Mouse (Mus musculus): ENCODE measurements around the gene Odaph. TPM values are rescaled to one million over a fixed set of nuclear protein-coding genes. Genes with fewer than 3 reads are reported as not detected.
A peak's percentile ranks its signal among the peaks of the same experiment; 100 is the strongest.

Gene Odaph
- polyA plus RNA-seq, 1 experiment from 2014 or later = not detected

DNA sequence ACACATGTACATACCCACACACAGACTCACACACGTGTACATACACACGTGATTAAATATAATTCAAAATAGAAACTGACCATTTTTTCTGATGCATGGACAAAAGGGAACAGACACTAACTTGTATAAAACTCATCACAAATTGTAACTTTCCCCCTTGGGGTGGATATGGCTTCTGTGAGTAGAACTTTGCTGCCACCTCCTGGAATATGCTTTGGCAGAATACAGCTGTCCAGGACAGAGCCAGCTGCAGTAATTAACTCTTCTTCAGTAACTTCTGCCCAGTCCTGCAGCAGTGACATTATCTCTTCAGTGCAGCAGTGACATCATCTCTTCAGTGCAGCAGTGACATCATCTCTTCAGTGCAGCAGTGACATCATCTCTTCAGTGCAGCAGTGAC is 15.7 kb downstream of the Odaph start:
- Histone ChIP-seq H3K9me3 (ENCODE audit: control insufficient read depth, low read length) (peaks cover 4% of the 10 kb centered on the region; the same call in 1 of the 2 replicates), H3K27ac (ENCODE audit: low read depth, low read length) (no peak overlapping the region), H3K9ac (ENCODE audit: low read depth, low read length) (no peak overlapping the region), H3K36me3 (ENCODE audit: control insufficient read depth, insufficient read depth, low read length) (no peaks in the 10 kb centered on the region), H3K4me2 (replicated peaks; ENCODE audit: low read depth, low read length) (no peak overlapping the region), H3K4me3 (ENCODE audit: low read length) (no peak overlapping the region), H3K4me1 (ENCODE audit: control insufficient read depth, insufficient read depth, low read length) (no peaks in the 10 kb centered on the region), H3K27me3 (ENCODE audit: control insufficient read depth, insufficient read depth, low read length) (no peaks in the 10 kb centered on the region)
- 67% methylated on average over 2 of the region's 2 CpGs for WGBS
- ATAC-seq (ENCODE audit: low FRiP score, low TSS enrichment) = peak; percentile 84

DNA sequence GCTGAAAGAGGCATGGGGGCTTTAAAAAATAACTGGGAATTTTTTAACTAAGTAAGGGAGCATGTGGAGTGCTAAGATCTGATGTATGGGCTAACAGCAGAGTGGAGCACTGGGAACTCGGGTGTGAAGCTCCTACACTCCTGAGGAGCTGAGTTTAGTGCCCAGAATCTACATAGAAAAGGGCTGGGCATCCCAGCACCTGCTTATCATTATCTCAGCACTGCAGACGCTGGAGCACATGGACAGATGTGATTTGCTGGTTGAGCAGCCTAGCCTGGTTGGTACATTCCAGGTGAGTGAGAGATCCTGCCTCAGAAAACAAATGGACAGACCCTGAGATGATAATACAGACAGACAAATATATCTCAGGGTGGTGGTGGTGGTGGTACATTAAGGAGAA is 22.6 kb downstream of the Odaph start:
- H3K4me3 ChIP-seq (ENCODE audit: low read length) = no peak overlapping the region
- no peaks in the 10 kb centered on the region for H3K4me1 ChIP-seq (ENCODE audit: control insufficient read depth, insufficient read depth, low read length)
- no peak for ATAC-seq (ENCODE audit: low FRiP score, low TSS enrichment)
- no peak overlapping the region for H3K4me2 ChIP-seq (replicated peaks; ENCODE audit: low read depth, low read length)
- no peaks in the 10 kb centered on the region for H3K27me3 ChIP-seq (ENCODE audit: control insufficient read depth, insufficient read depth, low read length)
- H3K9ac ChIP-seq (ENCODE audit: low read depth, low read length) = no peak overlapping the region
- no peak overlapping the region for H3K27ac ChIP-seq (ENCODE audit: low read depth, low read length)
- H3K36me3 ChIP-seq (ENCODE audit: control insufficient read depth, insufficient read depth, low read length) = no peaks in the 10 kb centered on the region
- no peaks in the 10 kb centered on the region for H3K9me3 ChIP-seq (ENCODE audit: control insufficient read depth, low read length)
- 42% methylated on average over 2 of the region's 2 CpGs for WGBS

DNA sequence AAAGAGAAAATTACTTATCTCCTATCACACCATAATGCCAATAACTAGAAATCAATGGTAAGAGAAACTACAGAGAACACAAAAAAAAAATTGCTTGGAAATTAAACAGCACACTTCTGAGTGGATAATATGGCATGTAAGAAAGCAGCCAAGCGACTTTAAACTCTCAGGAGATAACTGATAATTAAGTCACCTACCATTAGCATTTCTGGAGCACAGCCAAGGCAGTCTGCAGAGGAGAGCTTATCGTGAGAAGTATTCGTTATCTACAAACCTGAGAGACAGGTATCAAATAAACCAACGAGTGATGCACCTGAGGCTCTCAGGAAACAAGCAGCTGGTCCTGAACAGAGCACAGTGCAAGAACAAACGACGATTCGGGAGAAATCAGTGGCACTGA is 24.5 kb downstream of the Odaph start:
- no peak overlapping the region for H3K4me2 ChIP-seq (replicated peaks; ENCODE audit: low read depth, low read length)
- H3K4me3 ChIP-seq (ENCODE audit: low read length) = no peak overlapping the region
- no peaks in the 10 kb centered on the region for H3K9me3 ChIP-seq (ENCODE audit: control insufficient read depth, low read length)
- no peaks in the 10 kb centered on the region for H3K36me3 ChIP-seq (ENCODE audit: control insufficient read depth, insufficient read depth, low read length)
- ATAC-seq (ENCODE audit: low FRiP score, low TSS enrichment) = no peak
- 79% methylated on average over 7 of the region's 7 CpGs for WGBS
- H3K27me3 ChIP-seq (ENCODE audit: control insufficient read depth, insufficient read depth, low read length) = no peaks in the 10 kb centered on the region
- H3K4me1 ChIP-seq (ENCODE audit: control insufficient read depth, insufficient read depth, low read length) = no peaks in the 10 kb centered on the region
- no peak overlapping the region for H3K9ac ChIP-seq (ENCODE audit: low read depth, low read length)
- no peak overlapping the region for H3K27ac ChIP-seq (ENCODE audit: low read depth, low read length)

DNA sequence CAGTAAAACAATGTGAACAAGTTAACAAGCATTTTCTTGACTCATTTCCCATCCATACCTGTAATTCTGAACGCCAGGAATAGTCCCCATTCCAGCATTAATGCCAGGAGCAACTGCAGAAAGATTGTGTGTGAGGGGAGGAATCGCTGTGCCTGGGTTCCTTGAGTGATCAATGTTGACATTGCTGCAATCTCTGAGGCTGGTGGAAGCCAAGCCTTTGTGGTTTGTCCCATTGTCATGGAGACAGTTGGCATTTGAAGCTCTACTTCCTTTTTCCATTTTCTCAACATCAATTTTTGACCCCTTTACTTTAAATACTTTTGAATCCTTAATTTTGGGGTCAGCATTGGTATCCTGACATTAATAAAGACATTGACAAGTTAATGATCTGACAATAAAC is 32.7 kb downstream of the Odaph start:
- ATAC-seq (ENCODE audit: low FRiP score, low TSS enrichment) = no peak
- Histone ChIP-seq H3K9me3 (ENCODE audit: control insufficient read depth, low read length) (no peaks in the 10 kb centered on the region), H3K9ac (ENCODE audit: low read depth, low read length) (no peak overlapping the region), H3K36me3 (ENCODE audit: control insufficient read depth, insufficient read depth, low read length) (no peaks in the 10 kb centered on the region), H3K4me2 (replicated peaks; ENCODE audit: low read depth, low read length) (no peak overlapping the region), H3K4me1 (ENCODE audit: control insufficient read depth, insufficient read depth, low read length) (no peaks in the 10 kb centered on the region), H3K4me3 (ENCODE audit: low read length) (no peak overlapping the region), H3K27ac (ENCODE audit: low read depth, low read length) (no peak overlapping the region), H3K27me3 (ENCODE audit: control insufficient read depth, insufficient read depth, low read length) (no peaks in the 10 kb centered on the region)
- WGBS = 64% methylated on average over 2 of the region's 2 CpGs

DNA sequence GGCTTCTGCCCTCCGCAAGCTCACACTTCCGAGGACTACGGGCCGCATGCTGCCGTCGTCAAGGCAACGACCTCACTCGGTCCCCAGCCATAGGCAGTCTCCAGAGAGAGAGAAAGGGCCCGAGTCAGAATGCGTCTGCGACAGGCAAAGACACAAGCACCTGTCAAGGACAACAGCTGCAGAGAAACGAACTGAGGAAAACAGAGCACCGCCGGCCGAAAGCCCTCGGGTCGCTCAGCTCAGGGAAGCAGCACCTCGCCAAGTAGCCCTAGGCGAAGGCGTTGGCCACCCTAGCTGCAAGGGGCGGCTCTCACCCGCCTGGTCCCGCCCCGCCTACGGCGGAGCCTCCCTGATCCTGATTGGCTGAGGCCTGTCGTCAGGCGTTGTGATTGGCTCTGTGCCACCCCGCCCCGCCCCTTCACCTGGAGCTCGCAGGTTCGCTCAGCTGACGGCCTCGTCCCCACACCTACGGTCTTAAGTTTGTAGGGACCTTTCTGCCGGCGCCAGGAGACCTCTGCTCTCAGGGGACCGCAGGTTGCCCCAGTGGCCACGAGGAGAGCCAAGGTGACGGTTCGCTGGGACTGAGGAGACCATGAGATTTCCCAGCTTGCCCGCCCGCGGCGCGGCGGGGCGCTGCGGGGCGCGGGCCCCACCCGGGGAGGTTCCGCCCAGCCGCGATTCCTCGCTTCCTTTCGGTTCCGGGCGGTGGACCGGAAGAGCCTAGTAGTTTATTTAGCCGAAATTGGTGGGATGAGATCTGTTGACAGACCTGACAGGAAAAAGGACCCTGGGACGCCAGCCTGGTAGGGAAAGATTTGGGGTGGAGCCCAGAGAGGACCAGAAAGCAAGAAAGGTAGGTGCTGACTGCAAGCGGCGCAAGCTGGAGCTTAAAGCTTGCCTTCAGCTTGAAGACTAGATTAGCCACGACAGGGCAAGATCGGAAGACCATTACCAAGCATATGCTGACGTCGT is 55.4 kb downstream of the Odaph start:
- H3K4me1 ChIP-seq (ENCODE audit: control insufficient read depth, insufficient read depth, low read length) = no peaks in the 10 kb centered on the region
- WGBS = under 1% methylated on average over 68 of the region's 68 CpGs
- H3K36me3 ChIP-seq (ENCODE audit: control insufficient read depth, insufficient read depth, low read length) = no peaks in the 10 kb centered on the region
- peak overlapping the region; percentile 75 for H3K4me3 ChIP-seq (ENCODE audit: low read length)
- no peak overlapping the region for H3K27ac ChIP-seq (ENCODE audit: low read depth, low read length)
- H3K27me3 ChIP-seq (ENCODE audit: control insufficient read depth, insufficient read depth, low read length) = peaks cover 7% of the 10 kb centered on the region; the same call in 1 of the 2 replicates
- H3K4me2 ChIP-seq (replicated peaks; ENCODE audit: low read depth, low read length) = peak overlapping the region; percentile 93
- H3K9ac ChIP-seq (ENCODE audit: low read depth, low read length) = peak overlapping the region; percentile 59
- peak; percentile 99 for ATAC-seq (ENCODE audit: low FRiP score, low TSS enrichment)
- no peaks in the 10 kb centered on the region for H3K9me3 ChIP-seq (ENCODE audit: control insufficient read depth, low read length)

DNA sequence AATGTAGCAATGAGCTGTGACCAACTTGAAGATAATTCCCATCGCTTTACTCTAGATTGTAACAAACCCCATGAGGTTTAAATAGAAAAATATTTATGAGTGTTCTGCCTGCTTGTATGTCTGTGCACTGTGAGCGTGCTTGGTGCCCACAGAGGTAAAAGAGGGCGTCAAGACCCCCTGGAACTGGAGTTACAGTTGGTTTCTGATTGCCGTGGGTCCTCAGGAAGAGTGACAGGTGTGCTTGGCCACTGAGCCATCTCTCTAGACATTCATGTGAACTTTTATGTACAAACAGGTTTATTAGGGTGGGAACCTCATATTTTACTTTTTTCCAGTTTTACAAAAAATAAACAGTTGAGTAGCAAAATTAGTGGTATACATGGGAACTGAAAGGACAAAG is 56.5 kb downstream of the Odaph start, which contains the start of gene Cdkl2:
Gene Cdkl2 (minus strand): TSS at position 101 of the 400 bp plus-strand sequence.
- H3K4me2 ChIP-seq (replicated peaks; ENCODE audit: low read depth, low read length) = peak within 1 kb of the TSS; percentile 93
- peaks cover 7% of the 10 kb centered on the region; the same call in 1 of the 2 replicates for H3K27me3 ChIP-seq (ENCODE audit: control insufficient read depth, insufficient read depth, low read length)
- H3K4me3 ChIP-seq (ENCODE audit: low read length) = peak within 1 kb of the TSS; percentile 75
- no peak for ATAC-seq (ENCODE audit: low FRiP score, low TSS enrichment)
- no peaks in the 10 kb centered on the region for H3K9me3 ChIP-seq (ENCODE audit: control insufficient read depth, low read length)
- no peaks in the 10 kb centered on the region for H3K4me1 ChIP-seq (ENCODE audit: control insufficient read depth, insufficient read depth, low read length)
- peak within 1 kb of the TSS; percentile 59 for H3K9ac ChIP-seq (ENCODE audit: low read depth, low read length)
- 76% methylated on average over 4 of the region's 4 CpGs for WGBS
- no peaks in the 10 kb centered on the region for H3K36me3 ChIP-seq (ENCODE audit: control insufficient read depth, insufficient read depth, low read length)
- H3K27ac ChIP-seq (ENCODE audit: low read depth, low read length) = no peak within 1 kb of the TSS

Other genes starting within 250 kb of the Odaph start
- 49.9 and 56.9 TPM in 2 replicates for gene Rchy1, start 24.4 kb upstream of the Odaph start, polyA plus RNA-seq (2014; fragmentation: Nextera tagmentation; extraction: Ambion mirVana)
- gene Cdkl2, start 56.4 kb downstream of the Odaph start, polyA plus RNA-seq (2014; fragmentation: Nextera tagmentation; extraction: Ambion mirVana) = 0.79 and 1.3 TPM in 2 replicates
- gene G3bp2, start 96.2 kb downstream of the Odaph start, polyA plus RNA-seq (2014; fragmentation: Nextera tagmentation; extraction: Ambion mirVana) = 159 and 214 TPM in 2 replicates
- 29.0 and 33.4 TPM in 2 replicates for gene Uso1, start 150.5 kb downstream of the Odaph start, polyA plus RNA-seq (2014; fragmentation: Nextera tagmentation; extraction: Ambion mirVana)
- not detected in 2 replicates for gene U90926, start 227.9 kb downstream of the Odaph start, polyA plus RNA-seq (2014; fragmentation: Nextera tagmentation; extraction: Ambion mirVana)